ENCODE assay signal across 8 mouse cellular contexts in genomic region chr19:55895317-55895716, GRCm38 (mm10).
A peak's percentile ranks its signal among the peaks of the same experiment; 100 is the strongest.
DNase-seq lines count a peak whose midpoint lies in the region; ATAC-seq and TF ChIP-seq lines count a peak whose summit lies in the region.

No protein-coding gene starts in this region.

- H3K27me3 ChIP-seq in cerebellum, adult 2 months (ENCODE audit: control insufficient read depth, insufficient read depth, low read length): no peaks in the 10 kb centered on the region
- peaks cover 57% of the 10 kb centered on the region for H3K27me3 ChIP-seq in forebrain, embryonic 16.5 days (replicated peaks; ENCODE audit: control insufficient read depth, insufficient read depth, low read length)
- H3K27me3 ChIP-seq in hindbrain, embryonic 14.5 days (ENCODE audit: control insufficient read depth, insufficient read depth, low read length): peaks cover 86% of the 10 kb centered on the region
- peaks cover 18% of the 10 kb centered on the region for H3K27me3 ChIP-seq in limb, embryonic 10.5 days (ENCODE audit: low read depth, poor library complexity, severe bottlenecking)
- H3K27me3 ChIP-seq in midbrain, embryonic 10.5 days (ENCODE audit: low read depth, poor library complexity, severe bottlenecking): peaks cover 63% of the 10 kb centered on the region
- H3K27me3 ChIP-seq in splenic B cell, adult 2 months (ENCODE audit: control insufficient read depth, insufficient read depth, low read length, poor library complexity, severe bottlenecking): peaks cover 1% of the 10 kb centered on the region; the same call in 1 of the 2 replicates

- no peak; the same call in 1 of the 2 replicates for TF ChIP-seq CTCF in cerebellum, adult 2 months (IDR thresholded peaks at IDR 0.05; ENCODE audit: borderline replicate concordance, insufficient read depth, low read depth, low read length)
- peak; percentile 17; the same call in 1 of the 2 replicates for TF ChIP-seq CTCF in bone marrow macrophage, adult 2 months (IDR thresholded peaks at IDR 0.05; ENCODE audit: low read depth, low read length)

- H3K9ac ChIP-seq in forebrain, embryonic 16.5 days (replicated peaks; ENCODE audit: low read depth, low read length): 0 out of 2 replicates have a peak overlapping the region, but pooled peaks have one; percentile 19
- H3K9ac ChIP-seq in hindbrain, embryonic 14.5 days: peak overlapping the region; percentile 47

- WGBS in cerebellum, adult 2 months: 1% methylated on average over 27 of the region's 27 CpGs
- under 1% methylated on average over 27 of the region's 27 CpGs for WGBS in forebrain, embryonic 16.5 days
- under 1% methylated on average over 27 of the region's 27 CpGs for WGBS in hindbrain, embryonic 14.5 days
- WGBS in limb, embryonic 10.5 days: under 1% methylated on average over 27 of the region's 27 CpGs
- under 1% methylated on average over 27 of the region's 27 CpGs for WGBS in midbrain, embryonic 10.5 days

- H3K4me1 ChIP-seq in cerebellum, adult 2 months (ENCODE audit: control insufficient read depth, insufficient read depth, low read length): no peaks in the 10 kb centered on the region
- H3K4me1 ChIP-seq in bone marrow macrophage, adult 2 months (ENCODE audit: control insufficient read depth, insufficient read depth, low read length): no peaks in the 10 kb centered on the region
- H3K4me1 ChIP-seq in forebrain, embryonic 16.5 days (replicated peaks; ENCODE audit: control insufficient read depth, insufficient read depth, low read length): peaks cover 32% of the 10 kb centered on the region
- peaks cover 12% of the 10 kb centered on the region; the same call in 1 of the 2 replicates for H3K4me1 ChIP-seq in hindbrain, embryonic 14.5 days (replicated peaks; ENCODE audit: control insufficient read depth, insufficient read depth, low read length)
- H3K4me1 ChIP-seq in limb, embryonic 10.5 days: peaks cover 77% of the 10 kb centered on the region
- peaks cover 93% of the 10 kb centered on the region for H3K4me1 ChIP-seq in midbrain, embryonic 10.5 days

- DNase-seq in cerebellum, adult 2 months: peak; percentile 10 to 16
- no peak for DNase-seq in cerebellum, adult 11 months
- DNase-seq in hindbrain, embryonic 14.5 days (ENCODE audit: low spot score): peak; percentile 72
- peak; percentile 76 for DNase-seq in limb, embryonic 10.5 days (ENCODE audit: low spot score)
- DNase-seq in midbrain, embryonic 10.5 days (ENCODE audit: low spot score): peak; percentile 79
- DNase-seq in splenic B cell, adult 2 months (ENCODE audit: low read depth, low spot score): peak; percentile 28

- no peak for TF ChIP-seq POLR2A in cerebellum, adult 2 months (IDR thresholded peaks at IDR 0.05; ENCODE audit: borderline replicate concordance, insufficient read depth, low read length)
- TF ChIP-seq POLR2A in bone marrow macrophage, adult 2 months (IDR thresholded peaks at IDR 0.05; ENCODE audit: borderline replicate concordance, low read depth, low read length): no peak

- no peaks in the 10 kb centered on the region for H3K36me3 ChIP-seq in forebrain, embryonic 16.5 days (ENCODE audit: control insufficient read depth, insufficient read depth)
- no peaks in the 10 kb centered on the region for H3K36me3 ChIP-seq in hindbrain, embryonic 14.5 days (replicated peaks; ENCODE audit: control insufficient read depth, insufficient read depth)
- no peaks in the 10 kb centered on the region for H3K36me3 ChIP-seq in limb, embryonic 10.5 days
- no peaks in the 10 kb centered on the region for H3K36me3 ChIP-seq in midbrain, embryonic 10.5 days
- no peaks in the 10 kb centered on the region for H3K36me3 ChIP-seq in splenic B cell, adult 2 months (ENCODE audit: control insufficient read depth, insufficient read depth, low read length, poor library complexity, severe bottlenecking)

- H3K4me2 ChIP-seq in forebrain, embryonic 16.5 days (ENCODE audit: low read length): peak overlapping the region; percentile 52
- H3K4me2 ChIP-seq in hindbrain, embryonic 14.5 days (replicated peaks): peak overlapping the region; percentile 55

- H3K27ac ChIP-seq in cerebellum, adult 2 months (ENCODE audit: insufficient read depth, low read length): no peak overlapping the region
- no peak overlapping the region for H3K27ac ChIP-seq in bone marrow macrophage, adult 2 months (ENCODE audit: insufficient read depth, low read depth, low read length)
- no peak overlapping the region; the same call in 1 of the 2 replicates for H3K27ac ChIP-seq in forebrain, embryonic 16.5 days (ENCODE audit: low read length)
- H3K27ac ChIP-seq in hindbrain, embryonic 14.5 days: peak overlapping the region; percentile 43; the same call in 1 of the 2 replicates
- H3K27ac ChIP-seq in limb, embryonic 10.5 days: peak overlapping the region; percentile 70
- H3K27ac ChIP-seq in midbrain, embryonic 10.5 days (replicated peaks): peak overlapping the region; percentile 87

- no peak overlapping the region for H3K4me3 ChIP-seq in cerebellum, adult 2 months (replicated peaks; ENCODE audit: insufficient read depth, low read depth, low read length)
- no peak overlapping the region for H3K4me3 ChIP-seq in bone marrow macrophage, adult 2 months (ENCODE audit: insufficient read depth, low read length)
- peak overlapping the region; percentile 31 for H3K4me3 ChIP-seq in forebrain, embryonic 16.5 days (replicated peaks; ENCODE audit: low read length)
- H3K4me3 ChIP-seq in hindbrain, embryonic 14.5 days (replicated peaks; ENCODE audit: low read length): peak overlapping the region; percentile 24
- peak overlapping the region; percentile 48 for H3K4me3 ChIP-seq in limb, embryonic 10.5 days
- H3K4me3 ChIP-seq in midbrain, embryonic 10.5 days: peak overlapping the region; percentile 60

- no peaks in the 10 kb centered on the region for H3K9me3 ChIP-seq in forebrain, embryonic 16.5 days (ENCODE audit: control insufficient read depth, low read length)
- H3K9me3 ChIP-seq in hindbrain, embryonic 14.5 days (ENCODE audit: control insufficient read depth, low read length): no peaks in the 10 kb centered on the region
- H3K9me3 ChIP-seq in limb, embryonic 10.5 days (replicated peaks): no peaks in the 10 kb centered on the region
- H3K9me3 ChIP-seq in midbrain, embryonic 10.5 days (replicated peaks): no peaks in the 10 kb centered on the region

- peak; percentile 83 for ATAC-seq in forebrain, embryonic 16.5 days
- ATAC-seq in hindbrain, embryonic 14.5 days (ENCODE audit: low FRiP score): peak; percentile 77

Comparison
In these comparisons a context has a peak if more than half of its experiments do, and no peak if none do; other contexts are left out.
1. H3K27ac ChIP-seq: peak in hindbrain, embryonic 14.5 days (single experiment), limb, embryonic 10.5 days (single experiment) and midbrain, embryonic 10.5 days (single experiment); none in cerebellum, adult 2 months (single experiment), bone marrow macrophage, adult 2 months (single experiment) and forebrain, embryonic 16.5 days (single experiment).
2. H3K4me3 ChIP-seq: peak in forebrain, embryonic 16.5 days (single experiment), hindbrain, embryonic 14.5 days (single experiment), limb, embryonic 10.5 days (single experiment) and midbrain, embryonic 10.5 days (single experiment); none in cerebellum, adult 2 months (single experiment) and bone marrow macrophage, adult 2 months (single experiment).